Mouse (Mus musculus): ENCODE measurements at regions not wholly inside any gene's neighbourhood (a gene's known extent, or its start where the extent isn't known, plus 50 kb on each side); places are given as distances from the start of the nearest gene placed in this dataset.
"Not testable (repeated sequence)": the region's sequence is repeated elsewhere in the genome, so short reads cannot be mapped to it uniquely, and the experiment has no call there.

GRCm38 (mm10) chr5:129256136-129256535 is 159.6 kb downstream of the Adgrd1 start:
- DNase-seq: no peak

GRCm38 (mm10) chr5:129257206-129257605 is 160.7 kb downstream of the Adgrd1 start:
- DNase-seq: no peak

GRCm38 (mm10) chr5:129260689-129261088 is 164.1 kb downstream of the Adgrd1 start:
- no peak for DNase-seq

GRCm38 (mm10) chr5:129263118-129263517 is 166.6 kb downstream of the Adgrd1 start:
- DNase-seq: no peak

GRCm38 (mm10) chr5:129264363-129264762 is 167.8 kb downstream of the Adgrd1 start:
- no peak for DNase-seq

GRCm38 (mm10) chr5:129268456-129268855 is 171.9 kb downstream of the Adgrd1 start:
- DNase-seq: no peak

- DNase-seq: no peak
These were observed 173.5 kb downstream of the Adgrd1 start for GRCm38 (mm10) chr5:129270051-129270472.

GRCm38 (mm10) chr5:129281406-129281805 is 184.9 kb downstream of the Adgrd1 start:
- no peak for DNase-seq

GRCm38 (mm10) chr5:129282133-129282532 is 185.6 kb downstream of the Adgrd1 start:
- no peak for DNase-seq

- DNase-seq: no peak
These were observed 186.3 kb downstream of the Adgrd1 start for GRCm38 (mm10) chr5:129282826-129283225.

GRCm38 (mm10) chr5:129287481-129287880 is 190.9 kb downstream of the Adgrd1 start:
- no peak for DNase-seq

- not testable (repeated sequence) for DNase-seq
These were observed 196.3 kb downstream of the Adgrd1 start for GRCm38 (mm10) chr5:129292821-129293220.

GRCm38 (mm10) chr5:129294861-129295542 is 198.5 kb downstream of the Adgrd1 start:
- DNase-seq: not testable (repeated sequence)

GRCm38 (mm10) chr5:129297657-129298349 is 201.3 kb downstream of the Adgrd1 start:
- no peak for DNase-seq

GRCm38 (mm10) chr5:129298646-129299455 is 202.2 kb upstream of the Sfswap start:
- peak; percentile 61 for DNase-seq

GRCm38 (mm10) chr5:129299456-129299765 is 201.6 kb upstream of the Sfswap start:
- no peak for DNase-seq

GRCm38 (mm10) chr5:129300423-129300822 is 200.6 kb upstream of the Sfswap start:
- no peak for DNase-seq

GRCm38 (mm10) chr5:129315626-129316025 is 185.4 kb upstream of the Sfswap start:
- DNase-seq: no peak

- DNase-seq: no peak
These were observed 169.9 kb upstream of the Sfswap start for GRCm38 (mm10) chr5:129331094-129331523.

GRCm38 (mm10) chr5:129332014-129332413 is 169.0 kb upstream of the Sfswap start:
- DNase-seq: no peak

- DNase-seq: no peak
These were observed 162.5 kb upstream of the Sfswap start for GRCm38 (mm10) chr5:129338511-129338910.

GRCm38 (mm10) chr5:129344038-129344437 is 157.0 kb upstream of the Sfswap start:
- no peak for DNase-seq

- DNase-seq: no peak
These were observed 151.0 kb upstream of the Sfswap start for GRCm38 (mm10) chr5:129350024-129350423.

- DNase-seq: no peak
These were observed 147.5 kb upstream of the Sfswap start for GRCm38 (mm10) chr5:129353549-129353948.
